In genomic region chr2:110063131-110063530, GRCm38 (mm10) we compare ENCODE assay signal across 1 mouse cellular context.
TF ChIP-seq lines count a peak whose summit lies in the region.

No protein-coding gene starts in this region.

TF ChIP-seq in CH12.LX, 34 proteins besides CTCF, POLR2A, EP300 and RAD21 (continued from another document):
- TF ChIP-seq MAX (IDR thresholded peaks at IDR 0.05; ENCODE audit: low read length) (no peak), MEF2A (IDR thresholded peaks at IDR 0.05; ENCODE audit: borderline replicate concordance, low read depth, low read length) (no peak), SIN3A (IDR thresholded peaks at IDR 0.05; ENCODE audit: low read length) (no peak), SMC3 (IDR thresholded peaks at IDR 0.05; ENCODE audit: low read depth, low read length) (peak; percentile 54), TBP (conservative IDR thresholded peaks at IDR 0.05; ENCODE audit: low read depth, low read length) (no peak), NRF1 (IDR thresholded peaks at IDR 0.05; ENCODE audit: low read depth, low read length) (no peak), MXI1 (IDR thresholded peaks at IDR 0.05; ENCODE audit: low read depth, low read length) (no peak), HCFC1 (IDR thresholded peaks at IDR 0.05; ENCODE audit: low read depth, low read length) (no peak), ZNF384 (IDR thresholded peaks at IDR 0.05; ENCODE audit: low read depth, low read length) (peak; percentile 41), GABPA (IDR thresholded peaks at IDR 0.05; ENCODE audit: insufficient replicate concordance, low read depth, low read length) (no peak), POLR2AphosphoS2 (IDR thresholded peaks at IDR 0.05; ENCODE audit: low read depth, low read length) (no peak)
